ENCODE assay signal across 17 mouse cellular contexts in the genomic region with DNA sequence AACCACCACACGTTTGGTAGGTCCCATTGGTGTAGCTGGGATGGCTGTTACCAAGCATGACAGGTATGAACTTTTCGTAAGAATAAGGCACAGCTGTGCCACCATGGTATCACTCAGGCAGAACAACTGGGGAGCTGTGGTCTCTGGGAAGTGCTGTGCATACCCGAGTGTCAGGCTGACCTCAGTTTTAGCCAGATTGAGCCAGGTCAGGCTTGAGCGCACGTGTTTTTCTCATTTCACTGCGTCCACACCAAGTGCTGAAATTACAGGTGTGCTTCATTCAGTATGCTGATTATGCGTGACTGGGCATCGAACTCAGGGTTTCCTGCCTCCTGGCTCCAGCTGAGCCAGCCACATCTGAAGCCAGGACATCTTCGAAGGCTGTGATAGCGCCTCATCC.
DNase-seq lines count a peak whose midpoint lies in the region.
"Had no signal": no experiment of that assay in that cellular context is flagged by ENCODE, and none has a peak within 500 bp of the region (broad histone marks: within the 10 kb centered on the region; RNA-seq: fewer than 3 reads in every experiment).

No protein-coding gene starts in this region.

- peak; percentile 49 for DNase-seq in kidney, adult 18-20 months
- peak; percentile 50 for DNase-seq in kidney, adult 9 months
- DNase-seq in kidney, postnatal 10 days = peak; percentile 28
- DNase-seq in splenic B cell, adult 2 months (ENCODE audit: low read depth, low spot score) = peak; percentile 24
- no peak for DNase-seq in ovary, postnatal 36 days (ENCODE audit: low spot score)
- DNase-seq in right cerebral cortex, adult 18-20 months = no peak
- DNase-seq in adrenal gland, adult (ENCODE audit: inconsistent age in 2 of 2, low spot score in 1 of 2) = no peak
- DNase-seq: adrenal gland, postnatal 14 days; B cell, adult 2 months; cerebellum, adult 11-12 months; cerebellum, adult 9-10 months; cerebellum, postnatal 25 days; gastrocnemius, postnatal 10 days; heart, adult 18-20 months; heart, postnatal 10 days had no signal

- H3K27me3 ChIP-seq in splenic B cell, adult 2 months (ENCODE audit: control insufficient read depth, insufficient read depth, low read length, poor library complexity, severe bottlenecking) = no peaks in the 10 kb centered on the region
- H3K27me3 ChIP-seq: embryonic facial prominence, embryonic 13.5 days; forebrain, embryonic 12.5 days had no signal

- no peaks in the 10 kb centered on the region for H3K36me3 ChIP-seq in splenic B cell, adult 2 months (ENCODE audit: control insufficient read depth, insufficient read depth, low read length, poor library complexity, severe bottlenecking)

Comparison
In these comparisons a context has a peak if more than half of its experiments do, and no peak if none do; other contexts are left out.
1. DNase-seq: peak in kidney, adult 18-20 months (single experiment), kidney, adult 9 months (single experiment), kidney, postnatal 10 days (single experiment) and splenic B cell, adult 2 months (single experiment); none in ovary, postnatal 36 days (single experiment), right cerebral cortex, adult 18-20 months (single experiment) and adrenal gland, adult (0 of 2).